Mouse (Mus musculus) cerebellum, postnatal 4 days (tissue): ENCODE results near the gene Arsg.
"Not testable (repeated sequence)": the region's sequence is repeated elsewhere in the genome, so short reads cannot be mapped to it uniquely, and the experiment has no call there.

ENCODE experiments used
- DNase-seq, 2 experiments: peaks; one replicate each; pipeline ENCODE4 v3.0.0; 2022; ENCODE audit warnings: low spot score in 2 of 2, mixed read lengths in 1 of 2

The Arsg gene

DNA sequence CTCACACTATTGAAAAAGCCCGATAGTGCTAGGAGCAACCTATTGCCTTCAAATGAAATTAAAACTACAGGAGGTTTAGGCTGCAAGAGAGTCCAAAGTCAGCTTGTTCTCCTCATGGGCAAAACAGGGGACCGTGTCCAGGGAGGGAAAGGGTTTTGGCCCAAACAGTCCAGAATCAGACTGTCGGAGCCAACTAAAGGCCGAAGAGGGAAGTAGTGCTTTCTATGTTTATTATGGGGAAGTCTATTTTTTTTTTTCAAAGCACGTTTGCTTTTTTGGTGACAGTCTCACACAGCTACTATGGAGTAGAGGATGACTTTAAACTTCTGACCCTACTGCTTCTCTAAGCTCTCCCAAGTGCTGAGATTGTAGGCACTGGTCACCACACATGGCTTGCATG, 5.0 kb upstream of the Arsg start:
- DNase-seq = no peak

DNA sequence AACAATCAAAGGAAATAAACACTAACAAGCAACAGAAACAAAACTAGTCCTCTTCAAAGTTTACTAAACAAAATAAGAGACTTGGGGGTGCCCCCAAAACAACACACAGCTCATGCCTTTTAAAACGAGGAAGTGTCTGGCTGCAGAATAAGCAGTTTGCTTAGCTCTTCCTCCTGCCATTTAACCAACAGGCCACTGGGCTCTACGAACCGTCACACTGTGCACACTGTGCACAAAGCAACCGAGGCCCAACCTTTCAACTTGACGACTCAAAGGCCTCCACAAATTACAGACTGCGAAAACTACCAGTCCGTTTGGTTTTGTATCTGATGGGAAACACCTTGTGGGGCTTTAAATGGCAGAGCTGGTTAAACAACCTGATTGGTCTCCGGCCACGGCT, 3.0 kb upstream of the Arsg start:
- no peak for DNase-seq

DNA sequence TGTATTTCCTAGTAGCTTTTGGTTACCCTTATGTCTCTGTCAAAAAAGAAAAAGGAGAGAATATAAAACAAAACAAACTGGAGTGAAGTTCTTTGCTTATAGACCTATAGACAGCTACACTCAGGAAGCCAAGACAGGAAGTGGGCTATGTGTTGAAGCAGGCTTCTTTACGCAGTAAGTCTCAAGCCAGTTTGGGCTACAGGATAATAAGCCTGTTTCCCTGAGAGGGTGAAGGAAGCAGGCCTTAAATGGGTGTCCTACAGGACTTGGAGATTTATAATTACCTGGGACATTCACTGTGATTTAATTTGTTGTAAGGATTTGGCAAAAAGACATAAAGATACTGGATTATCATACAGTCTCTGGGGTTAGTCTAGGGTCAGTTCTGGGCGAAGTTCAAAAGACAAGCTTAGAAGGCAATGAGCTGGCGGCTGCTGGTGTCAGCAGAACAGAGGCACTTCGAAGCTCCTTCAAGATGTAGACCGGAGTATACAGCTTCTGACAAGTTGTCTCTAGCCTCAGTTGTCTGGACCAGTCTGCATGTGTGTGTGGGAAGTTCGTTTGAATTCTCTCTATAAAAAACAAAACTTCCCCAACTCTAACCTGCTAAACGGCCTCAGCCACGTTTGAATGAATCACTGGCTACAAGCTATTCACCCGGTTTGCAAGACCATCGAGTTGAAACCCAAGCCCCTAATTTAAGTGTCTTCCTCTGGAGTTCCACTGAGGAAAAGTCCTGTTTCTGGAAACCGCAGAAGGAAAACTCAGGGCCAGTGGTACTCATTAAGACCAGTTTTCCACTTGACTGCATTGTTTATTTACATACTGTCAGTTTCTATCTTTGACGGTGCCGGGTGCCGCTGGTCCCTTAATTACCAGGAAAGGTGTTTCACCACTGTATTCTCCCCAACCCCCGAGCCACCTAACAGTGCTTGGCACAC, 2.0 kb upstream of the Arsg start:
- no peak for DNase-seq

DNA sequence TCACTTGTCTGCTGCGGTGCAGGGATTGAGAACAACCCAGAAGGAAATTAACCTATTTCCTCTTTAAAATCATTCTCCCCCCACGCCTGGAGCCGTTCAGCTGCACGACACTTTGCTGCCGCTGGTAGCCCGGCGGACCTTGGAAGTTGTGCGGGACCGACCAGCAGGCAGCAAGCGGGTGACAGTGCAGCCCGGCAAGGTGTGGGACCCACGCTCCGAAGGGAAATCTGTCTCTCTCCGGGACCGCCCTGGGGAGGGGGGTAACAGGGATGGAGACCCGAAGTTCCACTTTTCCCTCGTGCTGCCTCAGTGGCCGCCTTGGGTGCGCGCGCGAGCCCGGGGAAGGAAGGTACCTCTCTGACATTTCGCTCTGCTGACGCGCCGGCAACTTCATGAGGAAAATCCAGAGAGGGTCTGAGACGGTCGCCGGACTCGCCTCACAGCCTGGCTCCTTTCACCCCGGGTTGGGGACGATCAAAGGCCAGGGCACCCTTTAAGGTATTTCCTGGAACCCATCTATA, 943 bp upstream of the Arsg start:
- peak in 1 of 2 experiments; percentile 35 for DNase-seq

DNA sequence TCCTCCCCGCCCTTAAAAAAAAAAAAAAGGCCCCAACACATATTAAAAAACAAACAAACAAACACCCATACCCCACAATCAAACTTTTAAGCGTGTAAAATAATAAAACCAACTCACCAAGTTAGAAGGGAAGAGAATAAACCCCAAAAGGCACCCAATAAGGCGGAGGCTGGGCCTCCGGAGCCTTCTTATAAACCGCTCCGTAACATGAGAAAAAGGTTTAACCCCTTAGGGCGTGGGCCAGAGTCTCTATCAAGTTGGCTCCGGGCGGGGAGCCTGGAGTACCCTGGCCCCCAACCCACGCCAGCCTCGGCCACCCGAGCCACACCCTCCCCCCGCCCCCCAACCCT, 378 bp upstream of the Arsg start:
- DNase-seq = no peak

DNA sequence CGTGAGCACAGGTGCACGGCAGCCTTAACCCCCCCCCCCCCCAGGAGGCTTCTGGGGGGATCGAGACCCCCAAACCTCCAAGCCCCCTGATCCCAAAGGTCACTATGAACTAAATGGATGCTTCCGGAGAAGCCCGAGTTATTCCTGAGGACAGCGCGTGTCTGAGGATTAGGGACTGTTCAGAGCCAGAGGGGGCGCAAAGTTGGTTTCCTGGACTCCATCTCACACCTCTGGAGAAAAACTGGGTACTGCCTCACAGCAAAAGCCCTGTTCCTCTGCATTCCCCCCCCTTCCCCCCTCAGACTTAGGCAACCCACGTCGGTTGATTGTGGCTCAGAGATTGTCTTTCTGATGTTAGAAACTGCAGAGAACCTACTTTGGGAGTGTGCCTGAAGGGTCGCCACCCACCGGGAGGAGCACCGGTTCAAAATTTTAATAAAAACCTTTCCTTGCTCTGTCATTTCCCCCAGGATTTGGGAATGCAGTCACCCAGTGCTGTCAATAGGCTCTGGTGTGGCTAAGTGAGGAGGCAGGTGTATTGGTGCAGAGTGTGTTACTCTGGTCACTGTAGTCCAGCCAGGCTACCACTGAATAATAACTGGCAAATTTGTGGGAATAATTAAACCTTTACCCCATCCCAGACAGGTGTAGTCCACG, 1.0 kb downstream of the Arsg start:
- no peak for DNase-seq

DNA sequence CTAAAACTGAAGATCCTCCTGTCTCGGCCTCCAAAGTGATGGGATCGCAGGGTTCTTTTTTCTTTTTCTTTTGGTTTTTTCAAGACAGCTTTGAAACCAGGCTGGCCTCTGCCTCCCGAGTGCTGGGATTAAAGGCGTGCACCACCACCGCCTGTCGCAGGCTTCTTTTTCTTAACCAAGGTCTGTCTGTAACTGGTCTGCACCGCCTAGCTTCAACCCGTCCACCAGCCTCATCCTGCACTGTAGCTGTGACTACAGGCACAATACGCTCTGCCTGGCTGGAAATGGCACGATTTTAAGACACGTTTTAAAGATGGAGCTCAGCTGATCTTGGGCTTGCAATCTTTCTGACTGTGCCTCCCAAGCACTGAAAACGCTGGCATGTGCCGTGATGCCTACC, 1.7 kb downstream of the Arsg start:
- DNase-seq = no peak

DNA sequence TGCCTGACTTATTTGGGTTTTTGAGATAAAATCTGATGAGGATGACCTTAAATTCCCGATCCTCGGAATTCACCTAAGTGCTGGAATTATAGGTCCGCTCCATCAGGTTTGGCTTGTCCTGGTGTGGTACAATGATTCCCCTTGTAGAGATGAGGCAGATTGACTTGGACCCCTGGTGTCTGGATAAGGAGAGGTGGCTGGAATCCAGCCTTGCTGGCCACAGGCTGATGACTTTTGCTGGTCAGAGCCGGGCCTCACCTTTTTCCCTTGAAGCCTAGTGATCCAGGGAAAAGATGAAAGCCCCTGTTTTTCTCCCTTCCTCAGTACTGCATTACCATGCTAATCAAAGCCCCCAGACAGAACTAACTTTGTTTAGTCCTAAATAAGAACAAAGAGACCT, 2.5 kb downstream of the Arsg start:
- no peak for DNase-seq

DNA sequence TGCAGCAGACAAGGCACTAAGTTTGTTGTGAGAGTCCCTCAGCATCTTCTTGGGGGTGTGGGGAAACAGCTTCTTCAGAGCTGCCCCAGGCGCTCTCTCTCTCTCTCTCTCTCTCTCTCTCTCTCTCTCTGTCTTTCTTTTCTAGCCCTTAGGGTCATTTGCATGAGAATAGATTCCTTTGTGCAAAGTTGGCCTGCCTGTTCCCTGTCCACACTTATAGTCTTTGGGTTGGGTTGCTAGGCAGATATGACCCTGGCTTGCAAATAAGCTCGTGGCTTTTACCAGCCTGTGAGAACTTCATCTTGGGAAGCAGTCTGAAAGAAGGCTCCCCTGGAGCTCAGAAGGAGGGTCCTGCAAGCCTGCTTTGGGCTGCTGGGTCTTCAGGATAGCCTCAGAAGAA, 3.1 kb downstream of the Arsg start:
- DNase-seq = no peak

DNA sequence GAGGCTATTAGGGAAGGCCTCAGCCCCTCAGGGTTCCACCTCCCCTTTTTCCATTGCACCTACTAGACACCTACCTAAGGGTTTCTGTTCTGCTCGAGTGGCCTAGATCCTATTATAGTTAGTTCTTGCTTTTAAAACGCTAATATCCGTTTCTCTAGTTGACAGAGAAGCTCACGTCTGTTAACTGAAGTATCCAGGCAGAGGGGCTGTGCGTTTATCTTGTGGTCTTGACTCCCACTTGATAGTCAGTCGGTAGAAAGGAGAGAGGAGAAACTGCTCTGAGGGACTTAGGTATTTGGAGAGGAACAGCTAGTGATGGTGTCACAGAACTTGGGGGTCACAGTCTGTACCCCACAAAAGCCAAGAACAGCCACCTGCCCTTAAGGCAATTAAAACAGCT, 3.5 kb downstream of the Arsg start:
- DNase-seq = no peak

DNA sequence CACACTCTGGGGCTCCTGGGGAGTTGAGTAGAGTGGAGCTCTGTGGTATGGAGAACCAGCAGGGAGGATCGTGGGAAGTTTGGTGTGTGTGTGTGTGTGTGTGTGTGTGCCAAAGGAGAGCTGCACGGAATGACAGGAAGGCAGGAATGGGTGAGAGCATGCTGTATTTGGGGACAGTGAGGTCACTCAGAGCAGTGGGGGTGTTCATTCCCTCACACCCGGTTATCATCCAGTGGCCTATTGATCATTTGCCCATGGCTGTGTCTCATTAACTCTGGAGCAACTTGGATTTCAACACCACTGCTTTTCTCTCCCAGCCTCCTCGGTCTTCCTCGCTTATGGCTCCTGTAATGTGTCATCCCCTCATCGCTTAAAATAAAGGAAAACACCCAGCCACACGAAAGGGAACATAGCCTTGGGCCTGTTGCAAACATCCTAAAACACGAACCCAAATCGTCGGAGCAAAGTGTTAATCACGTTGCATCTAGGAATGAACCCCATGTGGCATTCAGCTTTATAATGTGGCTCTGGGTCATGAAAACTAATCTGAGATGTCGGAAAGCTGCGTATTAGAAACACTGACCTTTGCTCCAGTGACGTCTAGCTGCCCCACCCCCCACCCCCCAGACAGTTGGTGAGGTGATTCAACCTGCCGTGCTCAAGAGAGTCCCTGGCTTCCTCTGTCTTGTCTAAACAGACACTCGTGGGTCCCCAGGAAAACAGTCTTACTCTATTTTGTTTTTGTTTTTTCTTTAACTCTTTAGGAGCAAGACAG, 4.6 kb downstream of the Arsg start:
- no peak for DNase-seq

DNA sequence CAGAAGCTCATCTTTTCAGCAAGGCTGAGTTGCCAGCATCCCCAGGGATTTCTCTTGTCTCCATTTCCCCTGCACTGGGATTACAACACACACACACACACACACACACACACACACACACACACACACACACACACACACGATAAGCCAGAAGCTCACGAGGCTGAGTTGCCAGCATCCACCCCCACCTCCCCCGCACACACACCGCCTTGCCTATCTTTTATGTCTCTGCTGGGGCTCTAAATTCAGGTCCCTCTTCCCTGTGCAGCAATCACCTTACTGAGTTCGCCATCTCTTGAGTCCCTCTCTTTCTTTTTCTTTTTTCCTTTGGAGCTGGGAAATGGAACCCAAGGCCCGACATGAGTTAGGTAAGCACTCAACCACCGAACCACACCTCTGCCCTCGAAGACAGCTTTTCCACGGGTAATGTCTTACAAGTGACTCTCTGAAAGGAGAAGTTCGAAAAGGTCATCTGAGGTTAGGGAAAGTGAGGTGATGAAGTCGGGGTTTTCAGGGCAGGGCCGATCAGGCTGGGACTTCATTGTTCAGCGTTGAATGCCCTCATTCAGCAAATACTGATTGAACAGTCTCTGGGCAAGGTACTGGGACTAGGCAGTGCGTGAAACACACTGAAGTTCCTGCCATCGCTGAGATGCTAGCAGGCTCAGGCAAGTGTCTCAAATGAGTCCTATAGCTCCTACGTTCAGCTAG, 6.6 kb downstream of the Arsg start:
- DNase-seq = no peak

DNA sequence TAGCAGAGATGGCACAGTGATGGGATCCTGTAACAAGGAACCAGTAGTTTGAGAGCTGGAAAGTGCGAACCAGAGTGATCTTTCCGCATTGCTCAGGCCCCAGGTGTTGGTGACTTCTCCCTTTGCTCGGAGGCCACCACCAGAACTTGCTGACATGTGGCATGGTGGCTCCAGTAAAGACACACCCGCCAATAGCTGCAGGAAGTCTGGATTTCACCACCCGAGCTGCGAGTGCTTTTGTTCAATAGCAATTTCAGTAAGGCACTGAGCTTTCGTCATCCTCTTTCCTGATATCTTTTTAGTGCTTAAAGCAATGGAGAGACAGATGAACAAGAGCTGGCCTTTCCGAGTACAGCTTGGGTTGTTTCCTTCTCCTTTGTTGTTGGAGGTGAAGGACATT, 7.3 kb downstream of the Arsg start:
- DNase-seq = no peak

DNA sequence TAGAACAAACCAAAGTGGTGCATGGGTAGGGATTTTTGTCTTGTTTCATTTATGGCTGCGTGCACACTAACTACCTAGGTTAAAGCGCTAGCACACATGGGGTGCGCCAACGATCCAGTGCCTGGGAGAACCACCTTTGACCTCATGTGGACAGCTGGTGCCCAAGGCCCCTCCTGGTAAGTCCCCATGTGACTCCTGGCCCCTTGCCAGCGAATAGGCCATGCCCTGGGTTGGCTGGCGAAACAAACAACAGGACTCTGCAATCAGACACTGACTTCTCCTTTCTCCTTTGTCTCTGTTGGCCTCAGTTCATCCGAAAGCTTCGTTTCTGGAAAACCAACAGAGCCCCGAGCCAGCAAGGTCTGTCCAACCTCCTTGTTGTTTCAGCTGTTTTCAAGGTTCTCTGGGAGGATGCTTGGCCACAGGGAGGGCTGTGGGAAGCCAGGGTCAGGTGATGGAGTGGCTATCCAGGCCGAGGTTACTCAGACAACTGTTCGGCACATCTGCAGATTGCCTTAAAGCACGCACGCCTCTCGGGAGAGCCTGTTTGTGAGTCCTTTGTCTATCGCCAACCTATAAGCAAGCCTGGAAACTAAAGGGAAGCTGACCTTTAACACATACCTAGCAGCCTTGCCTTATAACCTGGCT, 12.3 kb downstream of the Arsg start:
- peak in 1 of 2 experiments; percentile 20 for DNase-seq

DNA sequence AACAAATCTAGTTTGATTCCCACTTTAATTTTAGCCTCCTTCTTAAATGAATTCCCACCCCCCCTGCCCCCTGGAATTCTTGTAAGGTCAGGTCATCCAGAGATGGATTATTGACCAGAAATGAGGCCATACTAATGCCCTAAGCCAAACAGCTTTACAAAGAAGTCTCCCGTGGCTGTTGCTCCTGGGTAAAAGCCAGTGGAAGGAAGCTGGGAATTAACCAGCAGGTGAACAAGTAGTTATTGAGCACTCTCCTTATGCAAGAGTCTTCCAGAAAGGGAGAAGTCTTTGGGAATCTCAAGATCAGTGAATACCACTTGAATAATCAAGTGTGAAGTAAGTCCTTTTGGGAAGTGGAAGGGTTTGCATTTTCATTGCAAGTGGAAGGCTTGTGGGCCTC, 13.9 kb downstream of the Arsg start:
- DNase-seq = no peak

DNA sequence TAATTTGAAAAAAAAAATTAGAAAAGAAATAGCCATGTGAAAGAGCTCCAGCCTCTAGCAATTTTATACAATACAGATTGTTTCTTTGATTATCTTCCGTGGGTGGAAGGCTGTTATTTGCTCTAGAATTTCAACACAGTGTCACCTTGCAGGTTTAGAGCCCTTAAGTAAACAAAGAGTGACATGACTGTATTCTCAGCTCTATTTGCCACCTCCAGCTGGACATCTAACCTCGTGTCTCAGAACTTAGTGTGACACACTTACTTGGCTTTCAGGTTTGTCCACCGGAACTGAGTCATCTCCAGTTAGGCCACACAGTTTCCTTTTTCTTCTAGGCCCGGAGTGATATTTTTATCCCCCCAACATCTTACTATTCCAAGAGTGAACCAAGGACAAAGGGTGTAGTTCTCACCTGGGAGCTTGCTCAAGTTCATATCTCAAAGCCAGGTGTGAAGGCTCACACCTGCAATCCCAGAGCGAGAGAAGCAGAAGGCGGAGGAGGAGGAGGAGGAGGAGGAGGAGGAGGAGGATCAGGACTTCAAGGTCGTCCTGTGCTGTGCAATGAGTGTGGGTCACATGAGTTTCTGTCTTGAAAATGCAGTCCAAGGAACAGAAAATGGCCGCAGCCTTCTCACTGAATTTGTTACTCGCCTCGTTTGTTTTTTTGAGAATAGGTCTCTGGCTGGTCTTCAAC, 15.0 kb downstream of the Arsg start:
- DNase-seq = no peak

DNA sequence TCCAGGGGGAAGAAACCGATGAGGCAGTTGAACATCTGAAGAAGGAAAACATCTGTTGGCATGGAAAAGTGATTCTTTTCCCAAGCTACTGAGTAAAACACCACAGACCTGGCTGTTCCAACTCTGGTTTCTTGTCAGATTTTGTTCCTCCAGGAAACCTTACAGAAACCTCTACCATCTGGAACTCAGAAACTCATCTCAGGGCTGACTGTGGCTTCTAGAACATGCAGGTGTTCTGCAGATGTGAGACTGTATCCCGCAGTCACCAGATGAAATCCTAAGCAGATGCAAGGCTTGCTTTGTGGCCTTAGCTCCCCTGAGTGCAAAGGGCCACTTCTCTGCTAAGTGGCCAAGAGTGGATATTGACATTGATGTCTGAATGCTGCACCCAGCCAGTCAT, 16.6 kb downstream of the Arsg start:
- no peak for DNase-seq

DNA sequence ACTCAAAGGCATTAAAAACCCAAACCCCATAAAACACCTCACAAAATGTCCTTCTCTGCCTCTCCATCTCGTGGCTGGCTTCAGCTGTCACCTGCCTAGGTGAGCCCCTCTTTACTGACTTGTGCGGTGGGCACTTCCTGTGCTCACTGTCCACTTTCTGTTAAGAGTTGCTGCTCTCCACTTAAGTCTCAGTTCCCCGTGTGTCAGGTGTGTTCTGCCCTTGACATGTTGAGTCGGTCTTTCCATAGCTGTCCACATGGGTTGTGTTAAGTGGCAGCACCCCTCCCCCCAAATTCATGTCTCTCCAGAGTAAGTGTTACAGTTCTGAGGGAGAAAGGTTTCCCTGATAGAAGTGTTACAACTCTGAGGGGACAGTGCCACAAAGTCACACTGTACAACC, 18.7 kb downstream of the Arsg start:
- no peak for DNase-seq

DNA sequence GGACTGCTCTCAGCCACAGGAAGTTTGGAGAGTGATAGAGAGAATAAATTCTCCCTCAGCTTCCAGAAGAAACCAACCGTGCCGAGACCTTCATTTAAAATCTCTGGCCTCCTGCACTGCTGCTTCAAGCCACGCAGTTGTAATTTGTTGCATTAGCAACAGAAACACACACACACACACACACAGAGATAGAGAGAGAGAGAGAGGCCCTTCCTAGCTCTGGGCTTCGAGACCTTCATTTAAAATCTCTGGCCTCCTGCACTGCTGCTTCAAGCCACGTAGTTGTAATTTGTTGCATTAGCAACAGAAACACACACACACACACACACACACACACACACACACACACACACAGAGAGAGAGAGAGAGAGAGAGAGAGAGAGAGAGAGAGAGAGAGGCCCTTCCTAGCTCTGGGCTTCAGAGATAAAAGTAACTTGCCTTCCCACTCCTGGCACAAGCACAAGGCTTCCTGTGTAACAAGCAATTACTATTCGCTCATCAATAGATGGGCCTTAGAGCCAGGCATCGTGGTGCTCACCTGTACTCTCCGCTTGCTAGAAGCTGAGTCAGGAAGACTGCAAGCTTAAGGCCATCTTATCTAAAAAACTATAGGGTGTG, 19.8 kb downstream of the Arsg start:
- not testable (repeated sequence) for DNase-seq
